Mouse (Mus musculus) midbrain, postnatal 0 days (tissue): ENCODE results near the gene Camta1. TPM values are rescaled to one million over a fixed set of nuclear protein-coding genes. Genes with fewer than 3 reads are reported as not detected.
"Not testable (repeated sequence)": the region's sequence is repeated elsewhere in the genome, so short reads cannot be mapped to it uniquely, and the experiment has no call there.

Source experiments
- ATAC-seq: fragments of 200-750 bp; cut with Nextera tagmentation; 2 replicates; pipeline ENCODE4 v1.8.0; 2017; ENCODE audit warnings: moderate number of reproducible peaks, mild to moderate bottlenecking, moderate TSS enrichment, moderate library complexity; ENCODE audit not compliant: low FRiP score
- DNase-seq: peaks from one replicate; pipeline ENCODE4 v3.0.0-alpha.2; 2015; ENCODE audit warnings: low spot score
- H3K27ac ChIP-seq: fragments of 300-500 bp; sonication (generic); 2 replicates; pipeline ENCODE4 v1.5.1; 2014; ENCODE audit warnings: low read depth, mild to moderate bottlenecking, low read length, mixed read lengths
- H3K27me3 ChIP-seq: fragments of 300-500 bp; sonication (generic); 2 replicates; pipeline ENCODE4 v1.6.1; 2014; ENCODE audit warnings: low read length, control low read depth, mixed read lengths; ENCODE audit not compliant: insufficient read depth
- H3K36me3 ChIP-seq: fragments of 300-500 bp; sonication (generic); 2 replicates; pipeline ENCODE4 v1.6.1; 2014; ENCODE audit warnings: low read length, control low read depth, mixed read lengths; ENCODE audit not compliant: insufficient read depth
- H3K4me1 ChIP-seq: fragments of 300-500 bp; sonication (generic); 2 replicates; pipeline ENCODE4 v1.6.1; 2014; ENCODE audit warnings: mild to moderate bottlenecking, control low read depth, antibody characterized with exemption, low read length, mixed read lengths; ENCODE audit not compliant: insufficient read depth
- H3K4me2 ChIP-seq: fragments of 300-500 bp; sonication (generic); 2 replicates; pipeline ENCODE4 v1.6.1; 2014; ENCODE audit warnings: low read depth, mild to moderate bottlenecking, low read length, mixed read lengths; ENCODE audit not compliant: poor library complexity, severe bottlenecking
- H3K4me3 ChIP-seq: fragments of 300-500 bp; sonication (generic); 2 replicates; pipeline ENCODE4 v1.5.1; 2014; ENCODE audit warnings: low read depth, mild to moderate bottlenecking, low read length, moderate library complexity
- H3K9ac ChIP-seq: fragments of 300-500 bp; sonication (generic); replicated peaks from 2 replicates; pipeline ENCODE4 v1.6.1; 2014; ENCODE audit warnings: mild to moderate bottlenecking, low read length, moderate library complexity, mixed read lengths; ENCODE audit not compliant: poor library complexity, severe bottlenecking
- H3K9me3 ChIP-seq: fragments of 300-500 bp; sonication (generic); 2 replicates; pipeline ENCODE4 v1.6.1; 2016; ENCODE audit warnings: low read length, control low read depth
- CTCF ChIP-seq: IDR thresholded peaks from 2 replicates; pipeline ENCODE4 v1.5.1; 2016; ENCODE audit warnings: antibody characterized with exemption, mild to moderate bottlenecking
- WGBS: fragments of 180-500 bp; shearing (Covaris S2); extraction: QIAGEN DNeasy Blood & Tissue Kit; methylation state at CpG from one replicate; pipeline ENCODE4 v1.1.7; 2014; 5-methylcytosine and 5-hydroxymethylcytosine counted together
- polyA plus RNA-seq: library from polyadenylated mRNA; unstranded; fragments of >200 nt; fragmentation: Nextera tagmentation; extraction: Ambion mirVana; gene quantifications from 2 replicates; pipeline ENCODE4 v1.2.1, GENCODE M21; 2015
- total RNA-seq: library from RNA; depleted of rRNA; stranded (reverse); fragments of >200 nt; gene quantifications from 2 replicates; pipeline ENCODE4 v1.2.3, GENCODE M21; 2014

Gene Camta1
- total and polyA plus RNA-seq, 2 experiments from 2014 or later: 140 to 153 TPM

DNA sequence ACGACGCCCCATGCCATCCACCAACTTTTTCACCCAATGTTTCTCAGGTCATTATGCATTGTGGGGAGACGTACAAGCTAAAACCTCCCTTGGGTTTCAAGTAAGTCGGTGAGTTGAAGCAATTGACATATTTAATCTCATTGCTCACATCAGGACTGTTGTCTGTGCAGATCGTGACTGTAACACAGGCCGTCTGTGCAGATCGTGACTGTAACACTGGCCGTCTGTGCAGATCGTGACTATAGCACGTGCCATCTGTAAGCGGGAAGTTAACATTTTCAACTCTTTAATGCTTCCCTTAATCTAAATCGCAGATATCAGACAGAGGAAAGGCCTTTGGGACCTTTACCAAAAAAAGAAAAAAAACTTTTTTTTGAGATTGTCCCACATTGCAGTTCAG, 947.9 kb downstream of the Camta1 start:
- no peak for TF ChIP-seq CTCF
- peak overlapping the region; percentile 77 for H3K27ac ChIP-seq
- peak overlapping the region; percentile 69 for H3K4me2 ChIP-seq
- DNase-seq (no peak), ATAC-seq (no peak)
- 12% methylated on average over 12 of the region's 12 CpGs for WGBS
- no peaks in the 10 kb centered on the region for H3K27me3 ChIP-seq
- no peaks in the 10 kb centered on the region for H3K9me3 ChIP-seq
- H3K36me3 ChIP-seq: no peaks in the 10 kb centered on the region
- H3K9ac ChIP-seq: peak overlapping the region; percentile 68
- peaks cover 14% of the 10 kb centered on the region; the same call in 1 of the 2 replicates for H3K4me1 ChIP-seq
- H3K4me3 ChIP-seq: peak overlapping the region; percentile 68

DNA sequence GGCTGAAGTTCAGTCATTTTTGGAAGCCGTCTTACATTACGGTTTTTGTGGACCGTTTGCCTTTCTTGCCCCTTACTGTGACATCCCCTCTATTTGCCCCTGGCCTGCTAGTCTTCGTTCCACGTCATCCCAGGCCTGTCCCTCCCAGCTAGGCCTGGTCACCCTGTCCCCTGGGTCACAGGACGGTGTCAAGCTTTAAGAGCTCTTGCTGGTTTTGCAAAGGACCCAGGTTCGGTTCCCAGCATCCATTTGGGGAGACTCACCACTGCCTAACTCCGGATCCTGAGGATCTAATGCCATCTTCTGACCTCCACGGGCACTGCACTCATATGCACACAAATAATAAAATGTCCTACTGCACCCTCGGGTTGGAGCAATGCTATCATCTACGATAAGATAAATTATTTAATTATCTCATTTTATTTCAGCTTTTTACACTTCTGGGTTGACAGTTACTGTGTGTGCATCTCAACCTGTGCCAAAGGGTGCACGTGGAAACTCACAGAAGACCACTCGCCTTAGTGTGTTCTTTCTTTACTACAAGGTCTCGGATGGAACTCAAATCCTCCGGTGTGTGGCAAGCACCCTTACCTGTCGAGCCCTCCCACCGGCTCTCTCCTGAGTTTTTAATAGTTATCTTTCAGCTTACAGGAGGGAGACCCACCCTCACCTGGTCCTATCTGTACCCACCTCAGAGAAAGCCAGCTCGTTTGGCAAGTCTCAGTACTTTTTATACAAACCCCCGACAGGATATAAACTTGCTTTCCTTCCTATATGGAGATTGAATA, 951.3 kb downstream of the Camta1 start:
- DNase-seq: no peak

DNA sequence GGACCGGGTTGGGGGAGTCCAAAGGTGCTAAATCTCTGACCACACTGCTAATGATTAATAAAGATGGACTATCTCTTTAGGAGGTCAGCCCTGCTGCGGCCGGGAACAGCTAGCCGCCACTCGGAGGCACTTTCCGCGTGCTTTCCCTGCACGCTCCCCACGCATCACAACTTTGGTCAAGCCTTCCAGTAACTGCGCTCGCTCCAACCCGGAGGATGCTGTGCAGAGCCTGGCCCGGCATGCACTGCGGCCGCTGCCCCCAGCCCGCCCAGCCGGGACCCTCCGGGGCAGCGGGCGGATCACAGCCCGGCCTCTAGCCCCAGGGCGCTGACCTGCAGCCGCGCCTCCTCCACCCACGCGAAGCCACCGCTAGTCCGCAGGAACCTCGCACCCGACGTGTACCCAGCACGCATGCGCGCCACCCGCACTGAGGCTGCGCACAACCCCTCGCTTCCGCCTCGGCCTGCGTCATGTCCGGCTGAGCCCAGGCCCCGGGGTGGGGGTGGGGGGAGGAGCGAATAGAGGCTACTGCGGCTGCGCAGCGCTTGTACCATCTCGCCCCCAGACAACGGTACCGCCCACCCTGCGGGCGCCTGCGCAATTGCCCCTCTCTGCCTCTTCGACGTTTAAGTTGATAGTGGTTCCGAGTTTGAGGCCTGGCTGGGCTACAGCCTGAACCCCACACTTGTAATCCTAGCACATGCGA, 952.1 kb downstream of the Camta1 start:
- Histone ChIP-seq H3K4me1 (peaks cover 6% of the 10 kb centered on the region; the same call in 1 of the 2 replicates), H3K4me2 (peak overlapping the region; percentile 55), H3K27ac (peak overlapping the region; percentile 73), H3K36me3 (peaks cover 13% of the 10 kb centered on the region), H3K9me3 (no peaks in the 10 kb centered on the region), H3K27me3 (no peaks in the 10 kb centered on the region), H3K9ac (peak overlapping the region; percentile 58), H3K4me3 (peak overlapping the region; percentile 55)
- WGBS: under 1% methylated on average over 48 of the region's 56 CpGs
- peak; percentile 51 for TF ChIP-seq CTCF
- ATAC-seq (peak; percentile 89), DNase-seq (peak; percentile 99)

More for the DNA sequence above, 951.3 kb downstream of the Camta1 start:
- Histone ChIP-seq H3K4me3 (peak overlapping the region; percentile 55), H3K4me1 (peaks cover 11% of the 10 kb centered on the region; the same call in 1 of the 2 replicates), H3K27ac (peak overlapping the region; percentile 73), H3K9me3 (no peaks in the 10 kb centered on the region), H3K27me3 (no peaks in the 10 kb centered on the region), H3K9ac (no peak overlapping the region), H3K4me2 (peak overlapping the region; percentile 55; the same call in 1 of the 2 replicates), H3K36me3 (peaks cover 8% of the 10 kb centered on the region)
- 0 out of 2 replicates have a peak, but pooled peaks have one; percentile 11 for ATAC-seq
- no peak for TF ChIP-seq CTCF
- WGBS: 87% methylated on average over 19 of the region's 19 CpGs

DNA sequence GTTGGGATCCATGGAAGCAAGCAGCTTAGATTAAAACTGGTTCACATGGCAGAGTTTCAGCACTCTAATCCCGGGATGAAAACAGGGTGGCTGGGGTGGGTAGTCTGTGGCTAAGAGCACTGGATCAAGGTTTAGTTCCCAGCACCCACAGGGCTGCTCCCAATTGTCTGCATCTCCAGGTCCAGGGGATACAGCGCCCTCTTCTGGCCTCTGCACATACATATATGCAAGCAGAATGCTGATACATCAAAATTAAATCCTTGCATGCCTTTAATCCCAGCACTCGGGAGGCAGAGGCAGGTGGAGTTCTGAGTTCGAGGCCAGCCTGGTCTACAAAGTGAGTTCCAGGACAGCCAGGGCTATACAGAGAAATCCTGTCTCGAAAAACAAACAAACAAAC, 953.2 kb downstream of the Camta1 start:
- not testable (repeated sequence) for H3K9ac ChIP-seq, H3K4me1 ChIP-seq, DNase-seq, H3K9me3 ChIP-seq, H3K4me3 ChIP-seq, H3K4me2 ChIP-seq, H3K27me3 ChIP-seq, ATAC-seq, H3K27ac ChIP-seq
- peak; percentile 47 for TF ChIP-seq CTCF
- peaks cover 21% of the 10 kb centered on the region for H3K36me3 ChIP-seq
- 80% methylated on average over 5 of the region's 5 CpGs for WGBS

DNA sequence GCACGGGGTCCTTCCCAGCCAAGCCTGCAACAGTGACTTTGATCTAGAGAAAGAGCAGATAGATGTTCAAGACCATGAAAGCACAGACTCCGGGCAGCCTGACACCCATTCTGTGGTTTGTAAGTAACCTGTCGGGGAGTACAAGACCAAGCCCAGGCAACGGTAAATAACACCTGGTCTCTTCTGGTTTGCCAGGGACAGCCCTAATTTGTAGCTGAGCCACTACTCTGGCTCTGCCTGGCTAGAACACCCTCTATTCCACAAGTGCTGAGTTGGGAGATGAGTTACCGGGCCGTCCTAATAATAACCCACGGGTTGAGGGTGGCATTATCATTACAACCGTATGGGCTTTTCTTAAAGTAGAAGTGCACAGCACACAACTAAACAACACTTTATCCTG, 954.6 kb downstream of the Camta1 start:
- H3K27ac ChIP-seq: no peak overlapping the region
- no peak overlapping the region for H3K4me3 ChIP-seq
- no peak for TF ChIP-seq CTCF
- peaks cover 33% of the 10 kb centered on the region for H3K36me3 ChIP-seq
- H3K4me1 ChIP-seq: no peaks in the 10 kb centered on the region
- 96% methylated on average over 8 of the region's 8 CpGs for WGBS
- no peak overlapping the region for H3K4me2 ChIP-seq
- H3K9me3 ChIP-seq: no peaks in the 10 kb centered on the region
- no peak overlapping the region for H3K9ac ChIP-seq
- no peak for DNase-seq
- no peaks in the 10 kb centered on the region for H3K27me3 ChIP-seq
- no peak for ATAC-seq
